Mouse (Mus musculus): Measurements from ENCODE around the gene Adamts17.

Gene Adamts17

GRCm38 (mm10) chr7:66970235-66970634 is 130.7 kb downstream of the Adamts17 start:
- DNase-seq (ENCODE audit: low spot score in 2 of 2) = no peak

DNA sequence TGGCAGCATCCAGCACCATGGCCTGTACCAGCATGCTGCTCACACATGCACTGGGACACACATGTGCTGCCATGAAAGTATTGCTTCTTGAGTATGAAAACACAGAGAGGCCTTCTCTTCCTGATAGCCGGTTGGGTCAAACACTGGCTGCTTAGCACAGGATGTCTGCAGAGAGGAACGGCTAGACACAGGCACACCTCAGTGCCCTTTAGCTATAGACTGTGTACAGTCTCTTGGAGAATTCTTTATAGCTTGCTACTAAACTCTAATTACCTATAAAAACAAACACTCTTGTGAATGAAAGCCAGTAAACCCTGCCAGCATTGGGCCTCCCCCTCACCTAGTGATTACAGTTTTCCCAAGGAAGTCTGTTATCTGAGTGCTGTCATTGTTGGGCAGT is 131.4 kb downstream of the Adamts17 start:
- no peak for DNase-seq (ENCODE audit: low spot score in 2 of 2)

DNA sequence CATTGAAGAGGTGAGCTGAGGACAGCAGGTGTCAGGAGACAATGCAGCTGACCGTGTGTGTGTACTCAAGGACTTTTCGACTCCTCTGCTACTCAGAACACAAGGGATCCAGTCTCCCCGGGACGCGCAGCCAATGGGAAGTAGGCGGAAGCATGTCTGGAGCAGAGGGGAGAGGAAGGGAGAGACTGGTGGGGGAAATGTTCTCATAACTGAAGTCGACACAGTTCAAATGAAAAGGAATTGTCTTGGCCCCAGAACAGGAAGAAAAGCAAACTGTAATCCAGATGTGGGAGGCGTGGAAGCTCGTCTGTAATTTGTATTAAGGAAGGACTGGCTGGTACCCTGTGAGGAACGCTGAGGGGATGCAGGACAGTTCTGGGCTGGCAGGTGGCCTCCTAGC is 135.3 kb downstream of the Adamts17 start:
- DNase-seq (ENCODE audit: low spot score in 2 of 2) = no peak

DNA sequence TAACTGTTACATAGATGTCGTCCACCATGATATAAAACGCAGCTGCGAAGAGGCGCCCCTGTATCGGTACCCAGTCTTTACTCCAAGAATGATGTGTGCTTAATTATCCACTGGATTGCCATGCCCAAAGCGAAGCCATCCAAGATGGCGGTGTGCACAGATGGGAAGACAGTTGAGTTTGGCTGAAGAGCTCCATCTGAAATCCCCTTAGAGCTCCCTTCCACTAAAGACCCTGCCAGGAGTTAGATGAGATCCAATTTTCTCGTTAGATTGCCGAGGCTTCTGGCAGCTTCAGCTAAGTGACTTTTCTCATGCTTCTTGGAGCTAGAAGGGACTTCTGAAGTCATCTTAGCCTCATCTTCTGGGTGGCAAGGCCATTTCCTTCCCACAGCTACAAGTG is 136.8 kb downstream of the Adamts17 start:
- DNase-seq (ENCODE audit: low spot score in 2 of 2) = no peak

DNA sequence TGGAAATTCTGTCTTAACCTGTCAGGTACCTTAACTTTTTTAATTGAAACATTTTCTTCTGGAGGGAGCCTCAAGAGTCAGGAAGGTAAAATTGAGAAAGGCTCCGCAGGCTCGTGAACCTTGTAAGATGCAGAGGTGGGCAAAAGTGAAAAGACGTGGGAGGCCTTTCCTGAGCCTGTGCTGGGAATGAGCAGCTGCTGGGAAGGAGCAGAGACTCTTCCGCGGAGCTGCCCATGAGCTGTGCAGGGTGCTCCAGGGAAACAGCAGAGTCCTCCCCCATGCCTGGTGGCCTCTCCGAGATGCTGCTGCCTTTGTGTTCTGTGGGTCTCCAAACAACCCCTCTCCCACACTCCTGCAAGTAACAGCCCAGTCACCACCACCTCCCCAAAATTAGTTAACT is 142.1 kb downstream of the Adamts17 start:
- no peak for DNase-seq (ENCODE audit: low spot score in 2 of 2)

- no peak for DNase-seq (ENCODE audit: low spot score in 2 of 2)
These were observed 142.5 kb downstream of the Adamts17 start for GRCm38 (mm10) chr7:66982084-66982483.

GRCm38 (mm10) chr7:66987671-66988070 is 148.1 kb downstream of the Adamts17 start:
- DNase-seq (ENCODE audit: low spot score in 2 of 2) = no peak

DNA sequence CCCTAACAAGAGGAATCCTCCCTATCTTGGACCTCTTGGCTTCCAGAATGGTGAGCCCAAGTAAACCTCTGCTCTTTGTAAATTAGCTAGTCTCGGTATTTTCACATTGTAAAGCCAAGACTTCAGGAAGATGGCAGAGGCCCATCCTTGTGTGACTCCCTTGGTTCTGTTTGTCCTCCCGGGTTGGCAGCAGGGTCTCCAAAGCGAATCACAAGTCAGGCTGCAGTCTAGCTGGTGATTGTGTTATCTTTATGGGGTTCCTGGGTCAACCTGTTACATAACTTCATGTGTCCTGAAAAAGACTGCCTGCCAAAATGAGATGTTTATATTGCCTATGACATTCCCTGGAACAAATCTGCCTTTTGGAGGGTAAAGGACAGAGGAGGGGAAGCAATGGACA is 148.9 kb downstream of the Adamts17 start:
- DNase-seq (ENCODE audit: low spot score in 2 of 2) = no peak

- no peak for DNase-seq (ENCODE audit: low spot score in 2 of 2)
These were observed 150.0 kb downstream of the Adamts17 start for GRCm38 (mm10) chr7:66989357-66990045.

GRCm38 (mm10) chr7:66998821-66999220 is 159.3 kb downstream of the Adamts17 start:
- no peak for DNase-seq (ENCODE audit: low spot score in 2 of 2)

DNA sequence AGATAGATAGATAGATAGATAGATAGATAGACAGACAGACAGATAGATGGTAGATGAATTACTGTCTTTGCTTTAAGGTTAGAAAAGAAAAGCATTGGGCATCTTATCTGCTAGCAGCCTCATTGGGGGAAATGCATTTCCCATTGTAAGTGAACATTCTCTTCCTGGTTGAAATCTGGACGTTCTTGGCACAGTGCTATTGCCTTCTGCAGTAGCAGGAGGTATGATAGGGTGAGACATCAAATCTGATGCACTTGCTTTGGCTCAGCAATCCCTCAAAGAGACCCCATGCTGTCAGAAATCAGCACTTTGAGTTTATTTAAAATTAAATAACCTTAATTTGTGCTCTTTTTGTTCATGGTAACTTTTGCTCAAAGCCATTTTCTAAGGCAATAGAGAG is 164.1 kb downstream of the Adamts17 start:
- DNase-seq (ENCODE audit: low spot score in 2 of 2) = no peak

GRCm38 (mm10) chr7:67004220-67004619 is 164.7 kb downstream of the Adamts17 start:
- no peak for DNase-seq (ENCODE audit: low spot score in 2 of 2)

DNA sequence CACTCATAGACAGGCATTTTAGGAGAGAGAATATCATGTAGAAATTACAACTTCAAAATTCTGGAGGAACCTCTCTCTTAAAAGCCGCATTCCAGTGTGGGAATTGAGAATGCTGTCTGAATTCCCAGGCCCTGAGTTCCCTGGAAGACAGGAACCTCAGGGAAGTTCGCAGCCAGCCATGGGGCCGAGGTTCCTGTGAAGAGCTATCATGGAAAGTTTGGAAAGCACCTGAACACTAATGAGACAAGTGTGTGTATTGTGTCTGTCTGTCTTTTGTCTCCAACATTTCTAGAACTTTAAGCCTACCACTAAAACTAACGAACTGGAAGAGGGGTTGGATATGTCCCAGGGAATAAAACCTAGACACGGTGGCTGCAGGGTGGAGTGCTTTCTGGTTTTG is 170.3 kb downstream of the Adamts17 start:
- DNase-seq (ENCODE audit: low spot score in 2 of 2) = no peak

GRCm38 (mm10) chr7:67012011-67012751 is 172.6 kb downstream of the Adamts17 start:
- no peak for DNase-seq (ENCODE audit: low spot score in 2 of 2)

- DNase-seq (ENCODE audit: low spot score in 2 of 2) = no peak
These were observed 173.8 kb downstream of the Adamts17 start for GRCm38 (mm10) chr7:67013211-67013895.

DNA sequence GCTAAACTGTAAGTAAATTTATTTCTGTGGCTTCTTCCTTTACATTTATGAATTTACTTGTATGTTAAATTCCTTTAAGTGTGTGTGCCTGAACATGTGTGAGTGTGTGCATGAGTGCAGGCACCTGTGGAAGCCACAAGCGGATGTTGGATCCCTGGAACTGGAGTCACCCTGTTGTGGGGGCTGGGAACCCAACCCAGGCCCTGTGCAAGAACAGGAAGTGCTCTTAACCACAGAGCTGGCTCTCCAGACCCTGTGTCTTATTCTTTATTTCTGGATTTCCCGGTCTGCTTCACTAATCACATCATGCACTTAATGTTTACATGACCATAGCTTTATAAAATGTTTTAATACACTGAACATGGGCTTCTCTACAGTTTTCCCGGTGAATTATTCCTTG is 180.4 kb downstream of the Adamts17 start:
- DNase-seq (ENCODE audit: low spot score in 2 of 2) = no peak

- DNase-seq (ENCODE audit: low spot score in 2 of 2) = no peak
These were observed 186.9 kb downstream of the Adamts17 start for GRCm38 (mm10) chr7:67026114-67027070.

- no peak for DNase-seq (ENCODE audit: low spot score in 2 of 2)
These were observed 187.7 kb downstream of the Adamts17 start for GRCm38 (mm10) chr7:67027216-67027615.

DNA sequence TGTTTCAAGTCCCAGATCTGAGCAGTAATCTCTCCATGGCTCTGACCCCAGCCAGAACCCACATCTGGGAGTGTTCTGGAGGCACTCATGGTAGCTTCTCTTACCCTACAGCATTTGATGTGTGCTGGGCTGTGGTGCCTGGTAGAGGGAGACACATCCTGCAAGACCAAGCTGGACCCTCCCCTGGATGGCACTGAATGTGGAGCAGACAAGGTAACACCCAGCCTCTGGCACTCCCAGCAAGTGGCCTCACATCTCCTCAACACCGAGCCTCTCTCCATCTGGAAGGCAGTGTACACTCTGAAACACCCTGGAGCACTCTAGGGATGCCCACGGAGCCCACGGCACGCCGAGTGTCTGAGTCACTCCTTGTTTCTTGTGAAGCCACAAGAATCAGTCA is 188.2 kb downstream of the Adamts17 start:
- DNase-seq (ENCODE audit: low spot score in 2 of 2) = no peak

DNA sequence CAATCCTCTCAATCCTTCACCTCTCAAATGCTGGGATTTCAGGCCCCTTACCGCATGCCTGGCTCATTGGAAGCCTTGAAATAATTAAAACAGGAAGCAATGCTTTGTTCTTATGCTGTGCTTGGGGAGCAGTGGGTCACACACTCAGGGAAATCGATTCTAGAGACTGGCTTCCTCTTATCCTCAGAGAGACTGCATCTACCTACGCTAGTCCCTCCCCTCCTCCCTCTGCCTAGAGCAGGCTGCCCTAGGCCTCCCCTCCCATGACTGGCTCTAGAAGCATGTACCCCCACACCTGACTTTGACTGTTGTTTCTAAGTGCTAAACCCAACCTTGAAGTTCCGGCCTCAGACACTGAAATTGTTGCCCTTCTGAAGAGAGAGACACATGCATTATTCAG is 189.4 kb downstream of the Adamts17 start:
- DNase-seq (ENCODE audit: low spot score in 2 of 2) = no peak

GRCm38 (mm10) chr7:67029481-67029880 is 189.9 kb downstream of the Adamts17 start:
- DNase-seq (ENCODE audit: low spot score in 2 of 2) = no peak

DNA sequence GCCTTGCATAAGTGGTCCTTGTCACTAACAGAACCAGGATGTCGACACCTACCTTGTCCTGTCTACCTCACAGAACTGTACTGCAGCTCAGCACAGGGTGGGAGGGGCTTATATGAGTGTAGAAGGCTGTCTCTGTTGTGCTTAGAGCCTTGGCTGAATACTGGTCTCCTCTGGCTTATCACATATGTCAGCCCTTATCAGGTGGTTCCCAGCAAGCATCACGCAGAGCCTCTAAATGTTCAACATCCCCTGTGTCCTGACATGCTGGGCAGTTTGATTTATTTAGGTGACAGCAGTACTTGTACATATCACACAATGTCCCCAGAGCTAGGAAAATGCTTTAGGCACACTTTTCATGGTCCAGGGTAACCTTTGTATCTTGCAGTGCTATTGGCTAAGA is 191.7 kb downstream of the Adamts17 start:
- no peak for DNase-seq (ENCODE audit: low spot score in 2 of 2)

All from frontal cortex, postnatal 10 days (tissue).